Mouse (Mus musculus): ENCODE measurements around the gene Tpx2. TPM values are rescaled to one million over a fixed set of nuclear protein-coding genes. Genes with fewer than 3 reads are reported as not detected.

The Tpx2 gene
- polyA plus RNA-seq, 1 experiment, result 0.39 TPM

DNA sequence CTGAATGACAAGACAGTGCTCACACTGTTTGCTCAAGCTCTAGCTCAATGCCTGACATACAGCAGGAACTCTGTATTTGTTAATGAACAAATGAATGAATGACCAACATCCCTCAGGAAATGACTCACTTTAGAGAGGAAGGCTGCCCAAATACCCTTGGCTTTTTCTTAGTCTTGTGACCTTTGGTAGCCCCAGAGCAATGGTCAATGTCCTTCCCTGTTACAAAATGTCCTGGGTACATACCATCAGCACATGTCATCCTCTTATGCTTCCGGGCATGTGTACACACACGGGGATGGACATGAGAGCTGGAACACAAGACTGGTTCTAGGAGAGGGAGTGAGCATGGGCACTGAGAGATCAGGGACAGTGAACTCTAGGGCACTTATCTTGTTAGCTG lies 41.7 kb upstream of the Tpx2 start:
- H3K4me1 ChIP-seq (ENCODE audit: control insufficient read depth, insufficient read depth, low read length), result peaks cover 60% of the 10 kb centered on the region
- peak overlapping the region; percentile 63 for H3K27ac ChIP-seq (ENCODE audit: insufficient read depth, low read depth, low read length)
- WGBS, result 10% methylated on average over 2 of the region's 2 CpGs
- no peaks in the 10 kb centered on the region for H3K36me3 ChIP-seq (ENCODE audit: control insufficient read depth, insufficient read depth, low read length)
- TF ChIP-seq POLR2A (IDR thresholded peaks at IDR 0.05; ENCODE audit: low read depth, low read length) (no peak), CTCF (conservative IDR thresholded peaks at IDR 0.05; ENCODE audit: insufficient read depth, insufficient read length, low read depth, low read length) (no peak)
- peak; percentile 84 for DNase-seq
- H3K27me3 ChIP-seq (replicated peaks; ENCODE audit: control insufficient read depth, insufficient read depth, low read length), result no peaks in the 10 kb centered on the region
- no peak overlapping the region for H3K4me3 ChIP-seq (ENCODE audit: insufficient read depth, low read depth, low read length)

DNA sequence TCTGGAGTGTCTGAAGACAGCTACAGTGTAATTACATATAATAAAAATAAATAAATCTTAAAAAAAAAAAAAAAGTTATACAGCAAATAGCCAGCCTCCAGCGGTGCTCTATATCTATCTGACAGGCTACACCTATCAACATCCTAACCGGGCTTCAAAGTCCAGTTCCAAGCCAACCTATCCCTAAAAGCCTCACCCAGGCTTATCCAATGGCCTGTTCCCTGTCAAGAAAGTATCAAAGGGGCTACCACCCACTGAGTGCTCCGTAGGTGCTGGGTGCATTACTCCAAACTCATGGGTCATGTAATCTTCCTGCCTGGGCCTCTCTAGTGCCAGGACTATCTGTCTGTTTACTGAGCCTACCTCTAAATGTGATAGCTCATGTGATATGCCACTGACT lies 39.6 kb upstream of the Tpx2 start:
- no peak for TF ChIP-seq CTCF (conservative IDR thresholded peaks at IDR 0.05; ENCODE audit: insufficient read depth, insufficient read length, low read depth, low read length)
- no peak for TF ChIP-seq POLR2A (IDR thresholded peaks at IDR 0.05; ENCODE audit: low read depth, low read length)
- H3K27ac ChIP-seq (ENCODE audit: insufficient read depth, low read depth, low read length), result peak overlapping the region; percentile 4; the same call in 1 of the 2 replicates
- H3K27me3 ChIP-seq (replicated peaks; ENCODE audit: control insufficient read depth, insufficient read depth, low read length), result no peaks in the 10 kb centered on the region
- WGBS, result 55% methylated on average over 3 of the region's 3 CpGs
- H3K4me3 ChIP-seq (ENCODE audit: insufficient read depth, low read depth, low read length), result no peak overlapping the region
- DNase-seq, result peak; percentile 32
- no peaks in the 10 kb centered on the region for H3K36me3 ChIP-seq (ENCODE audit: control insufficient read depth, insufficient read depth, low read length)
- H3K4me1 ChIP-seq (ENCODE audit: control insufficient read depth, insufficient read depth, low read length), result peaks cover 72% of the 10 kb centered on the region

- 52% methylated on average over 5 of the region's 5 CpGs for WGBS
- Histone ChIP-seq H3K27ac (ENCODE audit: insufficient read depth, low read depth, low read length) (peak overlapping the region; percentile 77), H3K4me1 (ENCODE audit: control insufficient read depth, insufficient read depth, low read length) (peaks cover 70% of the 10 kb centered on the region), H3K27me3 (replicated peaks; ENCODE audit: control insufficient read depth, insufficient read depth, low read length) (no peaks in the 10 kb centered on the region), H3K36me3 (ENCODE audit: control insufficient read depth, insufficient read depth, low read length) (no peaks in the 10 kb centered on the region), H3K4me3 (ENCODE audit: insufficient read depth, low read depth, low read length) (no peak overlapping the region)
- no peak for TF ChIP-seq POLR2A (IDR thresholded peaks at IDR 0.05; ENCODE audit: low read depth, low read length)
- no peak for TF ChIP-seq CTCF (conservative IDR thresholded peaks at IDR 0.05; ENCODE audit: insufficient read depth, insufficient read length, low read depth, low read length)
- DNase-seq, result peak; percentile 58
Observed at GRCm38 (mm10) chr2:152810158-152810941, 37.4 kb upstream of the Tpx2 start.

DNA sequence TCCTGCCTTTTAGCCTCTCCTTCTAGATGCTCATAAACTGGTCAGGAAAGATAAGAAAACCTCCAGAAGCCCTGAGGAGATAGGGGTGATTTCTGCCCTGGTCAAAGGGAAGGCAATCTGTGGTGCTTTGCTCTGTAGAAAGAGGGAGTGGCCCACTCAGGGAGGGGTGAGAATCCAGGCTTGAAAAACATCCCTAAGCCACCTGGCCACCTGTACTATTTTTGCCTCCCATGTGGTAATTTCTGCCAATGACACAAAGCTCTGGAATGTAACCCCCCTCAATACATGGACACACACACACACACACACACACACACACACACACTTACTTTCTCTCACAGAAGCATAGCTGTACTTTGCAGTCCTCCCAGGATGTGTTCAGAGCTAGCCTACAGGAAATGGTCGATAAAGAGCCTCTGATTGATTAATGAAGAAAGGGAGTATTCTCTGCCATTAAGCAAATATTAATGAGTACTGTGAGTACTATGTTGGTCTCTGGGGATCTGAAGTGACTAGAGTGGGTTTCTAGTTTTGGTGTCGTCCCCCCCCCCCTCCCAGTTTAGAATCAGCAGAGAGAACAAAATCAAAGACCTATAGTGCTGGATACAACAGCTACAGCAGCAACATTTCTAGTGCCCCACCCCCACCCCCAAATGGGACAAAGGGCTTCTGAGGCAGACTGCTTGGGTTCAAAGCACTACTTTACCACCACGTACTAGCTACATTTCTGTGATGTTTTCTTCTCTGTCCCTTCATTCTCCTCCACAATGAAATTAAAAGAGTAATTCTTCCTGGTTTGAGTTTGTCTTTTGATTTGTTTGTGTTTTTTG lies 36.2 kb upstream of the Tpx2 start:
- H3K27ac ChIP-seq (ENCODE audit: insufficient read depth, low read depth, low read length), result peak overlapping the region; percentile 58
- no peak overlapping the region for H3K4me3 ChIP-seq (ENCODE audit: insufficient read depth, low read depth, low read length)
- peak; percentile 49 for DNase-seq
- 28% methylated on average over 3 of the region's 3 CpGs for WGBS
- peaks cover 70% of the 10 kb centered on the region for H3K4me1 ChIP-seq (ENCODE audit: control insufficient read depth, insufficient read depth, low read length)
- no peaks in the 10 kb centered on the region for H3K36me3 ChIP-seq (ENCODE audit: control insufficient read depth, insufficient read depth, low read length)
- TF ChIP-seq CTCF (conservative IDR thresholded peaks at IDR 0.05; ENCODE audit: insufficient read depth, insufficient read length, low read depth, low read length), result no peak
- no peak for TF ChIP-seq POLR2A (IDR thresholded peaks at IDR 0.05; ENCODE audit: low read depth, low read length)
- H3K27me3 ChIP-seq (replicated peaks; ENCODE audit: control insufficient read depth, insufficient read depth, low read length), result no peaks in the 10 kb centered on the region

DNA sequence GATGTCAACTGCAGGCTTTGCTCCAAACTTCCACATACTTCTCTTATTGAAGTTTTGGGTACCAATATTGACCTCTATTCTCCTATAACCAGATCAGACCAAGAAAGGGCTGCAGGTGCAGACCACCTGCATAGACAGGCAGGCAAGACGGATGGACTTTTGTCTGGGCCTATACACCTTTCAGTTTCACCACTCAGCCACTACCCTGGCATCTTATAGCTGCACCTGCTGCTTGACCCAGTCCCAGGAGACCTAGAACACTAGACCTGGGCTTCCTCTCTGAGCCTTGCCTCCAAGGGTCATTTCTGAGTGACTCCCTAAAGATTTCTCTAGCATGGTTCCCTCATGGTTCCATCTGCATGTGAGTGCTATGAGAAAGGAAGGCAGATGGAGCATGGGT lies 34.5 kb upstream of the Tpx2 start:
- Histone ChIP-seq H3K4me1 (ENCODE audit: control insufficient read depth, insufficient read depth, low read length) (peaks cover 77% of the 10 kb centered on the region), H3K4me3 (ENCODE audit: insufficient read depth, low read depth, low read length) (no peak overlapping the region), H3K27me3 (replicated peaks; ENCODE audit: control insufficient read depth, insufficient read depth, low read length) (no peaks in the 10 kb centered on the region), H3K36me3 (ENCODE audit: control insufficient read depth, insufficient read depth, low read length) (no peaks in the 10 kb centered on the region), H3K27ac (ENCODE audit: insufficient read depth, low read depth, low read length) (0 out of 2 replicates have a peak overlapping the region, but pooled peaks have one; percentile 21)
- 95% methylated on average over 1 of the region's 1 CpGs for WGBS
- no peak for TF ChIP-seq CTCF (conservative IDR thresholded peaks at IDR 0.05; ENCODE audit: insufficient read depth, insufficient read length, low read depth, low read length)
- no peak for TF ChIP-seq POLR2A (IDR thresholded peaks at IDR 0.05; ENCODE audit: low read depth, low read length)
- DNase-seq, result no peak

- no peaks in the 10 kb centered on the region; the same call in 1 of the 2 replicates for H3K36me3 ChIP-seq (ENCODE audit: control insufficient read depth, insufficient read depth, low read length)
- 58% methylated on average over 6 of the region's 6 CpGs for WGBS
- no peak overlapping the region for H3K4me3 ChIP-seq (ENCODE audit: insufficient read depth, low read depth, low read length)
- TF ChIP-seq POLR2A (IDR thresholded peaks at IDR 0.05; ENCODE audit: low read depth, low read length) (no peak), CTCF (conservative IDR thresholded peaks at IDR 0.05; ENCODE audit: insufficient read depth, insufficient read length, low read depth, low read length) (no peak)
- no peaks in the 10 kb centered on the region for H3K27me3 ChIP-seq (replicated peaks; ENCODE audit: control insufficient read depth, insufficient read depth, low read length)
- peak; percentile 90 for DNase-seq
- H3K4me1 ChIP-seq (ENCODE audit: control insufficient read depth, insufficient read depth, low read length), result peaks cover 85% of the 10 kb centered on the region
- H3K27ac ChIP-seq (ENCODE audit: insufficient read depth, low read depth, low read length), result peak overlapping the region; percentile 79; the same call in 1 of the 2 replicates
Observed at GRCm38 (mm10) chr2:152814213-152814874, 33.4 kb upstream of the Tpx2 start.

All from kidney, adult 2 months (tissue).